Mouse (Mus musculus): Measurements from ENCODE around the gene Alg2. TPM values are rescaled to one million over a fixed set of nuclear protein-coding genes. Genes with fewer than 3 reads are reported as not detected.

Gene Alg2
- total RNA-seq (2023): 1 to 10 TPM; 7.1 to 9.5 TPM

DNA sequence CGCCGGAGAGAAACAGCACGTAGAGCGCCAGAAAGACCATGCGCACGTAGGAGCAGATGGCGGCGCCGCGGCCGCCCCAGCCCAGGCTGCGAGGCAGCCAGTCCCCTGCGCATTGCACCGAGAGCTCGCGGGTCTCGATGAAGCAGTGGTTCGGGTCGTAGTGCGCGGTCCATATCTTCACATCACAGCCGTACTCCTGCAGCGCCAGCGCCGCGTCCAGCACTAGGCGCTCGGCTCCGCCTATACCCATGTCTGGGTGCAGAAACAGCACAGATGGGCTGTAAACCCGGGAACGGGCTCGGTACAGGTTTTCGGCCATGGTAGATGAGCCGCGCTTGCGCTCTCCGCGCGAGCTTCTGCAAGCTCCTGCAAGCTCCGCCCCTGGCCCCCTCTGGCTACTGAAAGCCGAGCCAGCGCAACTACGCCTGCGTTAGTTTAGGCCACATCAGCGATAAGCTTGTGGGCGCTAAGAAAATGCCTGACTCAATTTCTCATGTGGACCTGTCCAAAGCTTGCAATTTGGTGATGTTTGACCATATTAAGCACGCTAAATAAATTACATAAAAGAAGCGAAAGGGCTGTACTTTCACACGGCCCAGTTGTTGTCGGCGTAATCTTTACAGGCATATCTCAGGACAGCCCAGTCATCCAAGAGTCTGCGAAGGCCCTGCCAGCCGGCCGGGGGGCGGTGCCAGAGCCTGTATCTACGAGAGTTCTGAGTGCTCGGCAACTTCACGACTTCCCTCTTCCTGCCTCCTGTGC lies at the start of gene Alg2, which contains the start of gene Sec61b:
Alg2 (minus strand) TSS at position 366 of the 762 bp plus-strand sequence.
Sec61b (plus strand) TSS at position 691 of the 762 bp plus-strand sequence.

Other genes starting within 250 kb of the Alg2 start
- gene Tgfbr1, start 121.1 kb downstream of the Alg2 start, total RNA-seq (2023): 10 to 100 TPM; 31.0 to 31.8 TPM
- gene Sec61b, start 325 bp upstream of the Alg2 start, total RNA-seq (2023): 100 to 1,000 TPM; 124 to 147 TPM